Mouse (Mus musculus): ENCODE measurements around the gene Ptprs. TPM values are rescaled to one million over a fixed set of nuclear protein-coding genes. Genes with fewer than 3 reads are reported as not detected.

The Ptprs gene
- polyA plus RNA-seq, 1 experiment: 1,311 TPM

DNA sequence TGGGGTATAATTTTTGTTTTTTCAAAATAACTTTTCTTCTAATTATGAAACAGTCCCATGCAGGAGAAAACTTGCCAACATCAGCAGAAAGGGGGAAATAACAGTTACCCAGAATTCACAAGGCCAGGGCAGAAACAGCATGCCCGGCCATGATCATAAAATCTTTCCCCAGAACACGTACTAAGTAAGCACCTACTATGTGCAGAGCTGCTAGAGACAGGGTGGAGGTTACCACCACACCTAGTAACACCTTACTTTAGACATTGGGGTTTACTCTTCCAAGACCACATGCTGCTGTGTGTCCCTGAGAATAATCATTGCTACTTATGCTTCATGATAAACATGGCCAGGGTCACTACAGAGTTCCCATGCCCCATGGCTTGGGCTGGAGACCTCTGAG, 11.9 kb downstream of the Ptprs start:
- DNase-seq (ENCODE audit: low read depth): no peak

DNA sequence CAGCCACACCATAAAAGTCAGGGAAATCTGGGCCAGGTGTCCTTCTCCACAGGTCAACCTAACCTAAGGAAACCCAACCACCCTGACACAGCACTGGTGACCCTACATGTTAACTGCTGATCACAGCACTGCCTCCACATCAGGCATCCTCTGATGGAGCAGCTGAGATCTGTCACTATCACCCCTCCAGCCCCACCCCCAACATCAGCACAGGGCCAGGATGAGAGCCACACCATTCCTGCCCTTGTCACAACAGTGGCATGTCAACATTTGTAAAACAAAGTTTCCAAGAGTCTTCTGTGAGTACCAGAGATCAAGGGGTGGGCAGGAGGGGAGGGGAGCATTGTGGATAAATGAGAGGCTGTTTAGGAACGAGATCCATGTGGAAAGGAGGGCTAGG, 12.8 kb downstream of the Ptprs start:
- TF ChIP-seq POLR2A (IDR thresholded peaks at IDR 0.05; ENCODE audit: borderline replicate concordance, extremely low read depth, insufficient read depth, insufficient read length, poor library complexity, severe bottlenecking) (no peak), CTCF (IDR thresholded peaks at IDR 0.05; ENCODE audit: borderline replicate concordance, extremely low read depth, insufficient read depth, insufficient read length) (no peak)
- DNase-seq (ENCODE audit: low read depth): no peak

More for the DNA sequence above, 11.9 kb downstream of the Ptprs start:
- TF ChIP-seq POLR2A (IDR thresholded peaks at IDR 0.05; ENCODE audit: borderline replicate concordance, extremely low read depth, insufficient read depth, insufficient read length, poor library complexity, severe bottlenecking) (no peak), CTCF (IDR thresholded peaks at IDR 0.05; ENCODE audit: borderline replicate concordance, extremely low read depth, insufficient read depth, insufficient read length) (no peak)

DNA sequence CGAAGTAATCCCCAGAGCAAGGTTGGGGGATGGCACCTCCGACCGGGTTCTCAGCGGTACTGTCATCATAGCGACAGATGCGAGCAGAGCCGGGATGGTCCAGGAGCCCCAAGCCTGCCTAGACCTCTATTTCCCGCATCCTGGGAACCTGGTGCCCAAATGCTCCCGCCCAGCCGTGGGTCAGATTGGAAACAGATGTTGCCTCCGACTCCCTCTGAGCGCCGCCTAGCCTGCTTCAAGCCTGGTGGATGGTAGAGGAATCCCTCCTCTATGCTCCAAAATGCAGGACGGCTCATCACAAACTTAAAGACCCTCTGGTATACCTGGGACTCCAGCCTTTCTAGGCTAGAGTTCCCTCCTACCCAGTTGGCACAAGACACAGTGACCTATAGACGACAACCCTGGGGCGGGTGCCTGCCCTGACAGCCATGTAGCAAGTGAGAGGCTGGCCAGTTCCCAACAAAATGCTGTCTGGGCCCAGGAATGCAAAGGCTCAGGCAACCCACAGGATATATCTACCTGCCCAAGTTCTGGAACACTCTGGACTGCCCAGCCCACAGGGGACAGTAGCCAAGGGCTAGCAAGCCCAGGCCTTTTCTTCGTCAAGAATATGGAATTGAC, 13.3 kb downstream of the Ptprs start:
- TF ChIP-seq POLR2A (IDR thresholded peaks at IDR 0.05; ENCODE audit: borderline replicate concordance, extremely low read depth, insufficient read depth, insufficient read length, poor library complexity, severe bottlenecking) (no peak), CTCF (IDR thresholded peaks at IDR 0.05; ENCODE audit: borderline replicate concordance, extremely low read depth, insufficient read depth, insufficient read length) (no peak; the same call in 1 of the 2 replicates)
- DNase-seq (ENCODE audit: low read depth): no peak

DNA sequence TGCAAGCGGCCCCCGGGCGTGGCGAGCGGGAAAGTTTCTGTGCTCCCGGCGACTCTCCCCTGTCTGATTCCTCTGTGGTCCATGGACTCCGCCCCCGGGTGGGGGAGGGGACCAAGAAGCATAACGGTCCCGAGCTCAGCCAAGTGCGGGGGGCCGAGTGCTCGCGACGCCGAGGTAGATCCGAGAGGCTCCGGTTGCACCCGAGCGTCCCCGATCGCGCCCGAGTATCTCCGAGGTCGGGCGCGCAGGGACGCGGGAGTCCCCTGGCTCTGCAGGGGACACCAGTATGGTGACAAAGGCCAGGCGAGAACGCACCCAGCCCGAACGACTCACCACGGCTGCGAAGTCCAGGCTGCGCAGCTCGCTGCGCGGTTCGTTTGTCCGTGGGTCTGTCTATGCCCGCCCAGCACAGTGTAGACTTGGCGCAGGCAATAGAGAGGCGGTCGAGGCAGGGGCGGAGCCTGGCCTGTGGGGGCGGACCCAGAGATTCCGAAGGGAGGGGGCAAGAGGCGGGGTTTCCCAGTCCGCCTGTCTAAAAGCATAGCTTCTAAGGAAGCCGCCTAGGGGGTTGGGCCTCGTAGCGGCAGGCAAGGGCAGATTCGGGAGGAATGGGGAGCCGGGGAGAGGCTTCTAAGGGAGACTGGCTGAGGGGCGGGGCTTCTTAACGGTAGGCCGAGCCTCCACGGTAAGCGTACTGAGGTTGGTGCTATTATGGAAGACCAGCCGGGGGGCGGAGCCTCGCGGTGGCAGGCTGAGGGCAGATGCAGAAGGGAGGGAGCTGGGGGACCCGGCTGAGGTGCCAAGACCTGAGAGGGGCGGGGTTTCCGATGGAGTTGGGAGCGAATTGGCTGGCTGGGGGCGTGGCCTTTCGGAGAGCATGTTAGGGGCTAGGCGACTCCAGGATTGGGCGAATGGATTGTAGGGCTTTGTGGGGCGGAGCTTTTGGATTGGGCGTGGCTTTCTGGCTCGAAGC, 14.2 kb downstream of the Ptprs start:
- no peak for TF ChIP-seq POLR2A (IDR thresholded peaks at IDR 0.05; ENCODE audit: borderline replicate concordance, extremely low read depth, insufficient read depth, insufficient read length, poor library complexity, severe bottlenecking)
- TF ChIP-seq CTCF (IDR thresholded peaks at IDR 0.05; ENCODE audit: borderline replicate concordance, extremely low read depth, insufficient read depth, insufficient read length): 0 out of 2 replicates have a peak, but pooled peaks have one; percentile 3
- DNase-seq (ENCODE audit: low read depth): peak; percentile 99

DNA sequence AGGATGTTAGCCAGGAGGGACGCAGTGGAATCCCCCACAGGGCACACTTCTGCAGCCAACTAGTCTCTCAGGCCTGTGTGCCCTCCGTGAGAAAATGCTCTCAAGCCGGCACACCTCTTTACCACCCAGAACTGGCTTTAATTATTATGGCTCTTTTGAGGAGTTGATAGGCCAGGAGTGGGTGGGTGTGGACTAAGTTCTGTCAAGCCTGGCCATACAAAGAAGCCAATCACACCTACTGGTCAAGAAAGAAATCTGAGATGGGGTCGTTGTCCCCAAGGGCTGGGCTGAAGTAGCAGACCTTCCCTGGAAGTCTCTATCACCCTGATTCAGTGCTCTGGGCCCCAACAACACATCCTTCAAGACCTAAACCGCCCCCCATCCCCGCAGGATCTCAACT, 15.4 kb downstream of the Ptprs start:
- no peak for DNase-seq (ENCODE audit: low read depth)
- TF ChIP-seq POLR2A (IDR thresholded peaks at IDR 0.05; ENCODE audit: borderline replicate concordance, extremely low read depth, insufficient read depth, insufficient read length, poor library complexity, severe bottlenecking) (no peak), CTCF (IDR thresholded peaks at IDR 0.05; ENCODE audit: borderline replicate concordance, extremely low read depth, insufficient read depth, insufficient read length) (no peak)

DNA sequence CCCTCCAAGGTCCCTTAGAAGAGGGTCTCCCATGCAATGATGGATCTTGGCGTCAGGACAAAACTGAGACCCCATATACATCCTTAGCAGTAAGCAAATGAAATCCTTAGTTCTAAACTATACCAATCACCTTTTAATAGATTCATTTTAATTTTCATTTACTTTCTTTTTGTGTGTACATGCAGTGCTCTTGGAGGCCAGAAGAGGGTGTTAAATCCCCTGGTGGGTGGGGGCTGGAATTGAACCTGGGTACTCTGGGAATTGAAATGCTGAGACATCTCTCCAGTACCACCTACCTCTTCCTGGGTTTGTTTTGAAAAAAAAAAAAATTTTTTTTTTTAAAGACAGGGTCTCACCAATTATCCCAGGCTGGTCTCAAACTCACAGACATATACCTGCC, 18.8 kb downstream of the Ptprs start:
- TF ChIP-seq CTCF (IDR thresholded peaks at IDR 0.05; ENCODE audit: borderline replicate concordance, extremely low read depth, insufficient read depth, insufficient read length): peak; percentile 36; the same call in 1 of the 2 replicates
- no peak for TF ChIP-seq POLR2A (IDR thresholded peaks at IDR 0.05; ENCODE audit: borderline replicate concordance, extremely low read depth, insufficient read depth, insufficient read length, poor library complexity, severe bottlenecking)
- DNase-seq (ENCODE audit: low read depth): no peak

DNA sequence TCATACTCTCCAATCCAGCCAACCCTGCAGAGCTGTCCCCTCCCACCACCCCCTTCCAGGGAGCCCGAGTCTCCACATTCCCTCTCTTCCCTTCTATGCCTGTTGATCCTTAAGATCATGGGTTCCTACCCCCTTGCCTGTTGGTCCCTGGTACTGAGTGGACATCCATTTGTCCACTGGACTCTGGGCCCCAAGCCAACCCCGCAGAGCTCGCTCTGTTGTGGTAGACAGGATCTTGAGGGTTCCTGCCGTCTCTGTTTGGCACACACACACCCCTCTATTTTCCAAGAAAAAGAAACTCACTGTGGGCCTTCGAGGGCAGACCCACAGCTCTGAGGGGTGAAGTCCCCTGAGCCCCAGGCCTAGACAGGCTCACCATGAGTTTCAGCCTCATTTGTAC, 19.9 kb downstream of the Ptprs start:
- TF ChIP-seq CTCF (IDR thresholded peaks at IDR 0.05; ENCODE audit: borderline replicate concordance, extremely low read depth, insufficient read depth, insufficient read length) (no peak), POLR2A (IDR thresholded peaks at IDR 0.05; ENCODE audit: borderline replicate concordance, extremely low read depth, insufficient read depth, insufficient read length, poor library complexity, severe bottlenecking) (no peak)
- no peak for DNase-seq (ENCODE audit: low read depth)

DNA sequence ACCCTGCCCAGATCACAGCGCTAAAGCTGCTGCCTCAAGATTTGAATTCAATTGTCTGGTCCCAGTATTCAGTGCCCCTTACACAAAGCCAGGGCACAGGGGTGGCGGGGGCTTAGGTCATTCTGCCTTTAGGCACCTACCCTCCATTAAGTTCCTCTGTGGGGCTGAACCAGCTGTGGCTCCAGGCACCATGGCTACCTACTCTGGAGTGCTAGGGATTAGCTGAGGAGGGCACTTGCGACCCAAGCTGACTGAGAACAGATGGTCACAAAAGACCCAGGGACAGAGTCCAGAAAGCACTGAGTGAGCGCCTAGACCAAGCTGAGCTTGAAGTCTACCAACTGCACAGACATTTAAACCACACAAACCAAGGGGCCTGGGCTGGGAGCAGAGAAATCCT, 22.6 kb downstream of the Ptprs start:
- TF ChIP-seq CTCF (IDR thresholded peaks at IDR 0.05; ENCODE audit: borderline replicate concordance, extremely low read depth, insufficient read depth, insufficient read length) (no peak), POLR2A (IDR thresholded peaks at IDR 0.05; ENCODE audit: borderline replicate concordance, extremely low read depth, insufficient read depth, insufficient read length, poor library complexity, severe bottlenecking) (no peak)
- peak; percentile 57 for DNase-seq (ENCODE audit: low read depth)

DNA sequence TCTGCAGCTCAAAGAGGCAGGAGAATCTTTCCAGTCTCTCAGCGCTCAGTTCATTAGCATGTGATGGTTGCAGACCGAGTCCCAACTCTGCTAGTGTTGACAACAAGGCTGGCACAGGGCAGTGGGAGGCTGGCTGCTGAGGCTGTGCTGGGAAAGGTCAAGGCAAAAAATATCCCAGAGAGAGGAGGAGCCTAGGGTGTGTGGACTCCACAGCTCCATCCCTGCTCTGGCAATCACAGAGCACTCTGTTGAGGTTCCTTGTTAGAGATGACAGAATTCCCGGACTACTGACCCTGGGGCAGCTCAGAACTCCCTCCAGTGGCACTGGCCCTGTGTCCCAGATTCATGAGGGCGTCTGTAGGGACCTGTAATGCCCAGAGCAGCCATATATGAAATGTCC, 23.0 kb downstream of the Ptprs start:
- no peak for DNase-seq (ENCODE audit: low read depth)
- no peak for TF ChIP-seq POLR2A (IDR thresholded peaks at IDR 0.05; ENCODE audit: borderline replicate concordance, extremely low read depth, insufficient read depth, insufficient read length, poor library complexity, severe bottlenecking)
- no peak for TF ChIP-seq CTCF (IDR thresholded peaks at IDR 0.05; ENCODE audit: borderline replicate concordance, extremely low read depth, insufficient read depth, insufficient read length)

DNA sequence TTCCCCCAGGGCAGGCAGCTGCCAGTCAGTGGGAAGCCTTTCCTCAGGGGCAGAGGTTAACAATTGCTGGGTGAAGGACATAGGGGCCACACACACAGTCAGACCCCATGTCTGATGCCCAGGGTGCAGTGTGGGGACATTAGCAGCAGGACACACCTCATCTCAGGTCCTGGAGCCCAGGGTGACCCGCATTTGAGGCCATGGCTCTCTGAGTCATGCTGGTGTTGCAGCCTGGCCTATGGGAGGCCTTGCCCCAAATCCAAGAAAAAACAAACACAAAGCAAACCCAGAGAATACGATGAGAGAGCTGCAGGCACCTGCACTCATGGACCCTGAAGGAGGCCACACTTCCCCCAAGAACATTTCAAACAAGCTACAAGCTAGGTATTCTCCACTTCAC, 28.6 kb downstream of the Ptprs start:
- TF ChIP-seq CTCF (IDR thresholded peaks at IDR 0.05; ENCODE audit: borderline replicate concordance, extremely low read depth, insufficient read depth, insufficient read length): no peak
- TF ChIP-seq POLR2A (IDR thresholded peaks at IDR 0.05; ENCODE audit: borderline replicate concordance, extremely low read depth, insufficient read depth, insufficient read length, poor library complexity, severe bottlenecking): no peak
- no peak for DNase-seq (ENCODE audit: low read depth)

DNA sequence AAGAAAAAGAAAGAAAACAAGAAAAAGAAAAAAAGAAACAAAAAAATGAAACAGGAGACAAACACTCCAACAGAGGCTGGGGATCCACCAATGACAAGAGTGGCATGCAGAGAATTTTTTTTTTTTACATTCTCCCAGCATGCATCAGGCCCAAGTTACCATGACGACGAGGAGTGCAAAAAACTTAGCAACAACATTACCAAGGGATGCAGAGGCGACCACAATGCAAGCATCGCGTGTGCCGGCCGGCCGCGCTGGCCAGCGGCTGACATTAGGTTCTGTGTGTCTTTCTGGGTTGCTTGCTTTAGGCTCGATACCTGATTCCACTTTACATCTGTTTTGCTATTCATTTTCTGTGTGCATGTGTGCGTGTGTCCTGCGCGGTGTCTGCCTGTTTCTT, 30.9 kb downstream of the Ptprs start:
- DNase-seq (ENCODE audit: low read depth): peak; percentile 90
- TF ChIP-seq POLR2A (IDR thresholded peaks at IDR 0.05; ENCODE audit: borderline replicate concordance, extremely low read depth, insufficient read depth, insufficient read length, poor library complexity, severe bottlenecking) (no peak), CTCF (IDR thresholded peaks at IDR 0.05; ENCODE audit: borderline replicate concordance, extremely low read depth, insufficient read depth, insufficient read length) (no peak)
